Mouse (Mus musculus) neural tube, embryonic 15.5 days (tissue): Measurements from ENCODE around the gene Smim6. TPM values are rescaled to one million over a fixed set of nuclear protein-coding genes. Genes with fewer than 3 reads are reported as not detected.

Source experiments
- ATAC-seq: fragments of 200-750 bp; cut with Nextera tagmentation; 2 replicates; pipeline ENCODE4 v1.8.0; 2017; ENCODE audit warnings: mild to moderate bottlenecking, moderate TSS enrichment, moderate library complexity; ENCODE audit not compliant: low FRiP score
- H3K27ac ChIP-seq: fragments of 300-500 bp; sonication (generic); replicated peaks from 2 replicates; pipeline ENCODE4 v1.5.1; 2015; ENCODE audit warnings: mild to moderate bottlenecking, inconsistent platforms
- H3K27me3 ChIP-seq: fragments of 300-500 bp; sonication (generic); replicated peaks from 2 replicates; pipeline ENCODE4 v1.6.1; 2015; ENCODE audit warnings: inconsistent platforms
- H3K36me3 ChIP-seq: fragments of 300-500 bp; sonication (generic); 2 replicates; pipeline ENCODE4 v1.6.1; 2015; ENCODE audit warnings: inconsistent platforms
- H3K4me1 ChIP-seq: fragments of 300-500 bp; sonication (generic); 2 replicates; pipeline ENCODE4 v1.6.1; 2015; ENCODE audit warnings: inconsistent platforms
- H3K4me2 ChIP-seq: fragments of 300-500 bp; sonication (generic); 2 replicates; pipeline ENCODE4 v1.6.1; 2015; ENCODE audit warnings: inconsistent platforms, mild to moderate bottlenecking, moderate library complexity
- H3K4me3 ChIP-seq: fragments of 300-500 bp; sonication (generic); replicated peaks from 2 replicates; pipeline ENCODE4 v1.5.1; 2015; ENCODE audit warnings: mild to moderate bottlenecking, inconsistent platforms
- H3K9ac ChIP-seq: fragments of 300-500 bp; sonication (generic); replicated peaks from 2 replicates; pipeline ENCODE4 v1.6.1; 2015; ENCODE audit warnings: mild to moderate bottlenecking, inconsistent platforms
- H3K9me3 ChIP-seq: fragments of 300-500 bp; sonication (generic); replicated peaks from 2 replicates; pipeline ENCODE4 v1.6.1; 2016; ENCODE audit warnings: inconsistent platforms
- WGBS: fragments of 180-500 bp; shearing (Covaris S2); methylation state at CpG from one replicate; pipeline ENCODE4 v1.1.7; 2015; ENCODE audit warnings: mixed read lengths; 5-methylcytosine and 5-hydroxymethylcytosine counted together
- polyA plus RNA-seq: library from polyadenylated mRNA; unstranded; fragments of >200 nt; fragmentation: Nextera tagmentation; extraction: Ambion mirVana; gene quantifications from 2 replicates; pipeline ENCODE4 v1.2.1, GENCODE M21; 2015

Gene Smim6
- polyA plus RNA-seq, 1 experiment from 2014 or later, result 0.68 TPM

DNA sequence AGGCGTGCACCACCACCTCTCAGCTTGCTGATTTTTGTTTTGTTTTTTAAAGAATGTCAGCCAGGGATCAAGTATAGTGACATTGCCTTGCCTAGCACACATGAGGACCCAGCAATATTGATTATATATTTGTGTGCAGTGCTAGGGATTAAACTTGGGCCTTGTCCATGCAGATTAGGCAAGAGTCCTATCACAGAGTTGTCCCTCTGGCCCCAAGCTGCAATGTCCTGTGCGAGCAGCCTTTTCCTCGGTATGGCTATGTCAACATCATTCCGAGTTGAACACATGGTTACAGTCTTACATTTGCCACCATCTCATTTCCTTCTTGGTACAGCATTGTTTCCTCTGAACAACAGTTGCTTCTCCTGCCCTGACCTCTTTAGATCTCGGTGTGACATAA is 7.3 kb downstream of the Smim6 start:
- WGBS, result 90% methylated on average over 5 of the region's 5 CpGs
- no peak for ATAC-seq
- H3K4me1 ChIP-seq, result no peaks in the 10 kb centered on the region

DNA sequence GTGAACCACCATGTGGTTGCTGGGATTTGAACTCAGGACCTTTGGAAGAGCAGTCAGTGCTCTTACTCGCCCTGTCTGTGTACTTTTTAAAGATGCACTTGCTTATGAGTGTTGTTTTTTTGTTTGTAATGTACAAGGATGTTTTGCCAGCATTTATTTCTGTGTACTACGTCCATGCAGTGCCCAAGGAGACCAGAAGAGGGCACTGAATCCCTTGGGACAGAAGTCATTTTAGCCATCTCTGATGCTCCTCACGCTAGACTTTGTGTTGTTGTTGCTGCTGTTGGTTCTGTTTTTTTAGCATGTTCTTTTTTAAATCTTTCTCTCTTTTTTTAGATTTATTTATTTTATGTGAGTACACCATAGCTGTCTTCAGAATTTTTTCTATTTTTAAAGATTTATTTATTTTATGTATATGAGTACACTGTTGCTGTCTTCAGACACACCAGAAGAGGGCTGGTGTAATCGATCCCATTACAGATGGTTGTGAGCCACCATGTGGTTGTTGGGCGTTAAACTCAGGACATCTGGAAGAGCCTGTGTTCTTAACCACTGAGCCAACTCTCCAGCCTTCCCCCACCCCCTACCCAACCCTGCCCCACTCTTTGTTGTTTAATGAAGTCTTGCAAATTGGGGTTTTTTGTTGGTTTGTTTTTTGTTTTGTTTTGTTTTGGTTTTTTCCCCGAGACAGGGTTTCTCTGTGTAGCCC is 8.4 kb downstream of the Smim6 start:
- Histone ChIP-seq H3K4me3 (no peak overlapping the region), H3K27me3 (no peaks in the 10 kb centered on the region), H3K4me1 (no peaks in the 10 kb centered on the region), H3K4me2 (no peak overlapping the region), H3K9ac (no peak overlapping the region), H3K9me3 (no peaks in the 10 kb centered on the region), H3K27ac (no peak overlapping the region), H3K36me3 (peaks cover 42% of the 10 kb centered on the region)
- 46% methylated on average over 6 of the region's 6 CpGs for WGBS
- no peak for ATAC-seq

More for the DNA sequence above, 7.3 kb downstream of the Smim6 start:
- Histone ChIP-seq H3K4me3 (no peak overlapping the region), H3K4me2 (no peak overlapping the region), H3K27ac (no peak overlapping the region), H3K36me3 (peaks cover 40% of the 10 kb centered on the region), H3K27me3 (no peaks in the 10 kb centered on the region), H3K9me3 (no peaks in the 10 kb centered on the region), H3K9ac (no peak overlapping the region)

DNA sequence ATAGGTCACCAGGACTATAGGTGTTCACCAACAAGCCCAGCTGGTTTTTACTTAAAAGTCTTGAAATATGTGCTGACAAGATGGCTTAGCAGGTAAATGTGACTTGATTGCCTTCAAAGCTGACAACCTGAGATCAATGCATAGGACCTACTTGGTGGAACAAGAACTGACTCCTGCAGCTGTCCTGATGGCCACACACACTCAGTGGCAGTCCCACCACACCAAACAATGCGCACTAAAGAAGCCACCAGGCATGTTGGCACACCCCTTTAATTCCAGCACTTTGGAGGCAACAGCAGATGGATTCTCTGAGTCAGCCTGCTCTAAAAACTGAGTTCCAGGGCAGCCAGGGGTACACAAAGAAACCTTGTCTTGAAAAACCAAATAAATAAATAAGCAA is 10.2 kb downstream of the Smim6 start:
- Histone ChIP-seq H3K27ac (no peak overlapping the region), H3K36me3 (peaks cover 30% of the 10 kb centered on the region), H3K4me2 (no peak overlapping the region), H3K9me3 (no peaks in the 10 kb centered on the region), H3K27me3 (no peaks in the 10 kb centered on the region), H3K4me3 (no peak overlapping the region), H3K9ac (no peak overlapping the region), H3K4me1 (no peaks in the 10 kb centered on the region)
- ATAC-seq, result no peak
- 100% methylated on average over 1 of the region's 1 CpGs for WGBS

DNA sequence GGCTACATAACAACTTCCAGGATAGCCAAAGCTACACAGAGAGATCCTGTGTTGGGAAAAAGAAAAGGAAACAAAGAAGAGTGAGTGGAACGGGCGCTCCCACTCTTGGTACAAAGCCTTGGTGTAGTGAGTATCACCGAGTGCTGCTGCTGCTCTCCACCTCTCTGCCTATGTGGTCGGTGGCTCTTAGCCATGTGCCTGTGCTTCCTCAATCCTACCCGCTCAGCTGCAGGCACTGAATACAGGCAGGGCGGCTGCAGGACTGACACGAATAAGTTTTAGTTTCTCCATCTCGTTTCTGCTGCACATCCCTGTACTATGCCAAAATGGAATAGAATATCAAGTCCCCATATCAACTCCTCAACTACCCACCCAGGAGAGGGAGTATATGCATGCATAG is 17.2 kb downstream of the Smim6 start:
- 88% methylated on average over 8 of the region's 8 CpGs for WGBS
- Histone ChIP-seq H3K9me3 (no peaks in the 10 kb centered on the region), H3K27me3 (no peaks in the 10 kb centered on the region), H3K4me3 (no peak overlapping the region), H3K9ac (no peak overlapping the region), H3K4me2 (no peak overlapping the region), H3K4me1 (peaks cover 19% of the 10 kb centered on the region), H3K27ac (no peak overlapping the region), H3K36me3 (peaks cover 27% of the 10 kb centered on the region)
- no peak for ATAC-seq

DNA sequence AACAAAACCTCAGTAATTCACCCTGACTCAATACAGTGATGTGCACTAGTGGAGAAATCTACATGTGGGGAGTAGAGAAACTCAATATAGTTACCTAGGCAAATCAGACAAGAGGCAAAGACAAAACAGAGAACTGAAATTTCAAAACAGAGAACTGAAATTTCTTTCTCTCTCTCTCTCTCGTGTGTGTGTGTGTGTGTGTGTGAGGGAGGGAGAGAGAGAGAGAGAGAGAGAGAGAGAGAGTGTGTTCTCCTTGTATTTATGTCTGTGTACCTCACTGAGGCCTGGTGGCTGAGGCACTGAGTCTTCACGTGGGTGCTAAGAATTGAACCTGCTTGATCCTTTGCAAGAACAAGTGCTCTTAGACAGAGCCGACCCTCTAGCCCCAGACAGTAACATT is 18.0 kb downstream of the Smim6 start:
- Histone ChIP-seq H3K27me3 (no peaks in the 10 kb centered on the region), H3K4me3 (no peak overlapping the region), H3K27ac (no peak overlapping the region), H3K4me2 (no peak overlapping the region), H3K4me1 (peaks cover 27% of the 10 kb centered on the region), H3K9ac (no peak overlapping the region), H3K9me3 (no peaks in the 10 kb centered on the region), H3K36me3 (peaks cover 20% of the 10 kb centered on the region)
- no peak for ATAC-seq
- WGBS, result 74% methylated on average over 3 of the region's 3 CpGs

DNA sequence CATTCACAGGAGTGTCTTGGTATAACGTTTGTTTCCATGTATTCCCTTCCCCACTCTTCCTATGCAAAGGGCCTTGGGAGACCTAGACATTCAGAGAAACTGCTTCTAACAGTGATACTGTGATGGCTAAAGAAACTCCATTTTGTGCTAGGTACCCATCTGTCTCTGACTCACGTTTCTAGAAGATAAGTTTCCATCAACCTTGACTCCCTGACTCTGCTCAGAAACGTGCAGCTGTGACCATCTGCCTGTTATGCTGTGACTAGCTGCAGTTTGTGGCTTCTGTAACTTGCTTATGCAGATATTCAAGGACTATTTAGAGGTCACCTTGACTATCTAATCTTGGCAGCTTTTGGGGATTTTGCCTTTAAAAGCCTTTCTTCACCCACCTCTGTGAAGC is 19.4 kb downstream of the Smim6 start:
- no peak for ATAC-seq
- WGBS, result 74% methylated on average over 3 of the region's 3 CpGs
- no peak overlapping the region for H3K4me2 ChIP-seq
- no peak overlapping the region for H3K9ac ChIP-seq
- no peak overlapping the region for H3K27ac ChIP-seq
- H3K27me3 ChIP-seq, result no peaks in the 10 kb centered on the region
- H3K36me3 ChIP-seq, result peaks cover 24% of the 10 kb centered on the region
- H3K9me3 ChIP-seq, result no peaks in the 10 kb centered on the region
- no peak overlapping the region for H3K4me3 ChIP-seq
- H3K4me1 ChIP-seq, result peaks cover 40% of the 10 kb centered on the region

DNA sequence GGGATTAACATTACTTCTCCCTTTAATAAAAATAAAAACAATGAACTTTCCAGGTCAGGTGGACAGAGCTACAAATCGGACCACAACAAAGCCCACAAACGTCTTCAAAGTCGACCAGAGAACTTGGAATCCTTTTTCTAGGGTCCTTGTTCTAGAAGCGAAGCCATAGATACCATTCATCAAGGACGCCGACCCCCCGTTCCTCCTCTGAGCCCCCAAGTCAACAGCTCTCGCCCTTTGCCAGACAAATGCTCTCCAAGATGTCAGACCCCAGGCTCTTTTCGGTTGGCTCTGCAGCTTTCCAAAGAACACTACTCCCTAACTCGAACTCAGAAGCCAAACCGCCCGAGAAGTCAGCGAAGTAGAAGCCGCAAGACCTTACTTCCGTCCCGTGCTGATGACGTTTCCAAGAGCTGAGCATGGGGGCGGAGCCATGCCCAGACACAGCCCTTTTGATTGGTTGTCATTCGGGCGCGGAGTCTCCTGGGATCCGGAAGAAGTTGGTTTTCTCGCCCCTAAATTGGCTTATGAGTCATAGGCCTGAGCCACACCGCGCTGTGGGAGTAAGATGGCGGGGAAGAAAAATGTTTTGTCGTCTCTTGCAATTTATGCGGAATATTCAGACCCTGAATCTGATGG is 21.4 kb downstream of the Smim6 start, which contains the start of the genes Sap30bp and Recql5:
Gene Sap30bp, plus strand, starts transcription at position 175 of the 639 bp plus-strand sequence.
Gene Recql5, minus strand, starts transcription at position 370 of the 639 bp plus-strand sequence.
- Histone ChIP-seq H3K9me3 (no peaks in the 10 kb centered on the region), H3K27me3 (no peaks in the 10 kb centered on the region), H3K4me2 (peak within 1 kb of the TSS; percentile 86), H3K9ac (peak within 1 kb of the TSS; percentile 55), H3K4me1 (peaks cover 44% of the 10 kb centered on the region), H3K36me3 (peaks cover 25% of the 10 kb centered on the region), H3K4me3 (peak within 1 kb of the TSS; percentile 62), H3K27ac (peak within 1 kb of the TSS; percentile 58)
- ATAC-seq, result peak; percentile 99
- WGBS, result under 1% methylated on average over 28 of the region's 28 CpGs

DNA sequence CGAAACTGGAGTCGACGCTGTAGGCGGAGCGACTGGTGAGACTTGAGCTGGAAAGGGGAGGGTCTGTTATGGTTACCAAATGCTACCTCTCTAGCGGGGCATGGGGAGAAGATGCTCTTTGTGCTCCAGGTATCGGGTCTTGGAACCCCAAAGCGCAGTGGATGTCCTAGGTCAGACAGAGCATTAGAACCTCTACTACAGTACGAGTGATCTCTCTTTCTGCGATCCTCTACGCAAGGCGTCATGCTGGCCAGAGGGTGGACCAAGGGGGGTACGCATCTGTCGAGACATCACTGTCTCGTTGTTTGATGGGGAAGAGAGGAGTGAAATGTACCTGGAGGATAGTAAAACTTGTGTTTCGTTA is 21.9 kb downstream of the Smim6 start:
- H3K27ac ChIP-seq, result peak overlapping the region; percentile 58
- peak overlapping the region; percentile 74 for H3K4me2 ChIP-seq
- WGBS, result 1% methylated on average over 16 of the region's 16 CpGs
- ATAC-seq, result peak; percentile 61
- no peaks in the 10 kb centered on the region for H3K27me3 ChIP-seq
- peaks cover 25% of the 10 kb centered on the region for H3K36me3 ChIP-seq
- H3K4me1 ChIP-seq, result peaks cover 44% of the 10 kb centered on the region
- H3K4me3 ChIP-seq, result peak overlapping the region; percentile 62
- H3K9ac ChIP-seq, result peak overlapping the region; percentile 55
- no peaks in the 10 kb centered on the region for H3K9me3 ChIP-seq

DNA sequence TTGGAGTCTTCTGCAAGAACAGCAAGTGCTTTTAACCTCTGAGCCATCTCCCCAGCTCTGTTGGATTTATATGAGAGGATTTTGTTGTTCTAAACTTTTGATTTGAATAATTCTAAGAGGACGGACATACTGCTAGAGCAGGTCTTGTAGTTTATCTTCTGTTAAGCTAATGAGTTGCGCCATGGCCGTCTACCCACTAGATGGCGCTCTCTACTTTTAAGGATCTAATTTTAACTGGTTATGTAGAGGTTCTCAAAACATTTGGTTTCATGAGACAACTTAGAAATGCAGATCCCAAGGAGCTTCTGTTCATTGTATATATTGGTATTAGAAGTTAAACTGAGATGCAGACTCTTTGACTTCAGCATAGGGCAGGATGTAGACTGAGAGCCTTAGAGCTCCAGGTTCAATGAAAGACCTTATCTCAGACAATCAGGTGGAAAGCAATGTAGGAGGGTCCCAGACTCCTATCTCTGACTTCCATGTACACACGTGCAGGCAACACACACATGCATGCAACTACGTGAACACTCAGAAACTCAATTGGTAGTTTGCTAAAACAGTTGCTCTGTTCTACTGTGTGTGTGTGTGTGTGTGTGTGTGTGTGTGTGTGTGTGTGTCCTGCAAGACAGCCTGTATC is 28.0 kb downstream of the Smim6 start:
- Histone ChIP-seq H3K4me1 (peaks cover 17% of the 10 kb centered on the region), H3K9me3 (no peaks in the 10 kb centered on the region), H3K27ac (no peak overlapping the region), H3K27me3 (no peaks in the 10 kb centered on the region), H3K36me3 (peaks cover 61% of the 10 kb centered on the region), H3K4me2 (no peak overlapping the region), H3K9ac (no peak overlapping the region), H3K4me3 (no peak overlapping the region)
- ATAC-seq, result no peak
- 41% methylated on average over 6 of the region's 6 CpGs for WGBS

DNA sequence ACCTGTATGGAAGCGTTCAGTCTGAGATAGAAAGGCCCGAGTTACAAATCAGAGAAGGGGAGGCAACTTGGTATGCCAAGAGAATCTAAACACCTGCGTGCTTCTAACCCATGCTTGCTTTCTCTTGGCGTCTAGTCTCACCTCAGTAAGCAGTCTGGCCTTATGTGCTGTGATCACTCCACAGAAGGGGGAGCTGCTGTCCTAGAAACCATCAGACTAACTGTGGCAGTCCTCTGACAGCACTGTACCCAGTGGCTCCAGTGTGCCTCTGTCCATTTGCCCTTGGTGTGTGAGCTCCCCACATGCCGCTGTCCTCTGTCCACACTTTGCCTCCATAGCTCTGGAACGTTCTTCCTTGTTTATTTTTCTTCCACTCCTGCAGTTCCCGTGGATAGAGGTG is 30.2 kb downstream of the Smim6 start:
- no peak overlapping the region for H3K27ac ChIP-seq
- H3K9ac ChIP-seq, result no peak overlapping the region
- no peak overlapping the region for H3K4me3 ChIP-seq
- H3K4me2 ChIP-seq, result no peak overlapping the region
- peaks cover 67% of the 10 kb centered on the region for H3K36me3 ChIP-seq
- 86% methylated on average over 7 of the region's 7 CpGs for WGBS
- no peaks in the 10 kb centered on the region for H3K27me3 ChIP-seq
- no peaks in the 10 kb centered on the region for H3K4me1 ChIP-seq
- no peaks in the 10 kb centered on the region for H3K9me3 ChIP-seq
- no peak for ATAC-seq

DNA sequence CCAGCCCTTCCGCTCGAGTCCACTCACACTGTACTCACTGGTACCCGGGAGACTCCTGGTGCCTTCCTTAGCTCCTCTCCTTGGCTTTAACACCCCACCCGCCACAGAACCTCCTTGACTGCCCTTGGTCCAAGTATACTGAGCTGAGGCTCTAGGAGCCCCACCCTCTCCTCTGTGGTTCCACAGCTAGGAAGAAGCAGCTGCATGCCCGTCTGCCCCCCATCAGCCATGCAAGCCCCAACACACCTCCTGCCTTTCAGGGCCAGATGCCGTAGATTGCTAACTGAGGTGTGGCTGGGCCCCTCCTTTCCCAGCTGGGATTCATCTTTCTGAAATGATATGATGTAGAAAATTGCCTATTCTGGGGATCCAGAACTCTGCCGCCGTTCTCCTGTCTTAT is 33.4 kb downstream of the Smim6 start:
- Histone ChIP-seq H3K4me1 (peaks cover 12% of the 10 kb centered on the region; the same call in 1 of the 2 replicates), H3K36me3 (peaks cover 49% of the 10 kb centered on the region), H3K4me2 (no peak overlapping the region), H3K9me3 (no peaks in the 10 kb centered on the region), H3K4me3 (no peak overlapping the region), H3K27ac (no peak overlapping the region), H3K27me3 (no peaks in the 10 kb centered on the region), H3K9ac (no peak overlapping the region)
- no peak for ATAC-seq
- WGBS, result 95% methylated on average over 8 of the region's 8 CpGs
